Mouse (Mus musculus): ENCODE data around the gene Nfat5.

- TF ChIP-seq CTCF (IDR thresholded peaks at IDR 0.05; ENCODE audit: low read depth): no peak
- no peak for TF ChIP-seq EP300 (IDR thresholded peaks at IDR 0.05; ENCODE audit: low read depth)
These were observed 97.9 kb downstream of the Nfat5 start for GRCm38 (mm10) chr8:107391136-107391516.

Data from heart, postnatal 0 days (tissue).